Mouse (Mus musculus) bone marrow, adult 2 months (tissue): ENCODE measurements around the gene Traf1. TPM values are rescaled to one million over a fixed set of nuclear protein-coding genes. Genes with fewer than 3 reads are reported as not detected.

Source experiments
- H3K27ac ChIP-seq: fragments of 200-500 bp; 2 replicates; pipeline ENCODE4 v1.5.1; 2012; ENCODE audit warnings: low read depth, mild to moderate bottlenecking, control low read depth, inconsistent platforms, low read length; ENCODE audit not compliant: control insufficient read depth, poor library complexity, insufficient read depth
- H3K4me1 ChIP-seq: fragments of 200-500 bp; 2 replicates; pipeline ENCODE4 v1.6.1; 2011; ENCODE audit warnings: low read length; ENCODE audit not compliant: control insufficient read depth, insufficient read depth
- H3K4me3 ChIP-seq: fragments of 200-500 bp; replicated peaks from 2 replicates; pipeline ENCODE3; 2011; ENCODE audit warnings: mild to moderate bottlenecking, low read depth, low read length, control low read depth; ENCODE audit not compliant: control insufficient read depth
- CTCF ChIP-seq: fragments of 200-500 bp; IDR thresholded peaks from 2 replicates; pipeline ENCODE4 v1.5.1; 2011; ENCODE audit warnings: low read length, control low read depth; ENCODE audit not compliant: control insufficient read depth, insufficient read depth
- POLR2A ChIP-seq: fragments of 200-500 bp; IDR thresholded peaks from 2 replicates; pipeline ENCODE4 v1.6.1; 2011; ENCODE audit warnings: low read depth, mild to moderate bottlenecking, control low read depth, low read length, borderline replicate concordance; ENCODE audit not compliant: control insufficient read depth
- WGBS: fragments of 180-500 bp; shearing (Covaris S2); methylation state at CpG from one replicate; pipeline ENCODE4 v1.1.7; 2018; 5-methylcytosine and 5-hydroxymethylcytosine counted together
- polyA plus RNA-seq: library from polyadenylated mRNA; stranded (reverse); fragments of >200 nt; gene quantifications from 2 replicates; pipeline ENCODE4 v1.2.4, GENCODE M21; 2011; ENCODE audit warnings: low replicate concordance; ENCODE audit not compliant: missing spikeins, insufficient read depth, insufficient read length

Gene Traf1
- polyA plus RNA-seq, 1 experiment: 9.8 TPM

GRCm38 (mm10) chr2:34914823-34915082 is 46.8 kb downstream of the Traf1 start:
- TF ChIP-seq CTCF (no peak), POLR2A (no peak)
- no peak overlapping the region for H3K27ac ChIP-seq
- no peak overlapping the region for H3K4me3 ChIP-seq
- WGBS: 40% methylated on average over 2 of the region's 2 CpGs
- H3K4me1 ChIP-seq: no peaks in the 10 kb centered on the region; the same call in 1 of the 2 replicates

- 3% methylated on average over 45 of the region's 50 CpGs for WGBS
- Histone ChIP-seq H3K27ac (no peak overlapping the region), H3K4me3 (peak overlapping the region; percentile 67), H3K4me1 (no peaks in the 10 kb centered on the region; the same call in 1 of the 2 replicates)
- TF ChIP-seq CTCF (no peak), POLR2A (peak; percentile 36; the same call in 1 of the 2 replicates)
Observed at GRCm38 (mm10) chr2:34914069-34914822, 47.3 kb downstream of the Traf1 start.

GRCm38 (mm10) chr2:34913218-34914068 is 48.1 kb downstream of the Traf1 start, which contains the start of gene Phf19:
Gene Phf19 (minus strand): TSS chr2:34914026.
- WGBS: 1% methylated on average over 63 of the region's 64 CpGs
- Histone ChIP-seq H3K27ac (peak within 1 kb of the TSS; percentile 50; the same call in 1 of the 2 replicates), H3K4me1 (no peaks in the 10 kb centered on the region; the same call in 1 of the 2 replicates), H3K4me3 (peak within 1 kb of the TSS; percentile 78)
- TF ChIP-seq CTCF (no peak), POLR2A (no peak; the same call in 1 of the 2 replicates)

- H3K4me3 ChIP-seq: no peak overlapping the region
- no peaks in the 10 kb centered on the region; the same call in 1 of the 2 replicates for H3K4me1 ChIP-seq
- no peak overlapping the region for H3K27ac ChIP-seq
- WGBS: 63% methylated on average over 7 of the region's 7 CpGs
- TF ChIP-seq CTCF: no peak
- no peak for TF ChIP-seq POLR2A
Observed at GRCm38 (mm10) chr2:34912613-34913012, 49.0 kb downstream of the Traf1 start.

- Histone ChIP-seq H3K4me1 (no peaks in the 10 kb centered on the region; the same call in 1 of the 2 replicates), H3K27ac (no peak overlapping the region), H3K4me3 (no peak overlapping the region)
- no peak for TF ChIP-seq CTCF
- no peak for TF ChIP-seq POLR2A
- 81% methylated on average over 5 of the region's 5 CpGs for WGBS
Observed at GRCm38 (mm10) chr2:34911871-34912270, 49.7 kb downstream of the Traf1 start.

GRCm38 (mm10) chr2:34909719-34910118 is 51.9 kb downstream of the Traf1 start:
- TF ChIP-seq CTCF (no peak), POLR2A (no peak)
- no peak overlapping the region for H3K4me3 ChIP-seq
- 86% methylated on average over 4 of the region's 4 CpGs for WGBS

GRCm38 (mm10) chr2:34906861-34907604 is 54.5 kb downstream of the Traf1 start:
- no peak overlapping the region for H3K4me3 ChIP-seq
- H3K4me1 ChIP-seq: peaks cover 1% of the 10 kb centered on the region
- 38% methylated on average over 12 of the region's 12 CpGs for WGBS
- H3K27ac ChIP-seq: peak overlapping the region; percentile 60
- TF ChIP-seq POLR2A (no peak), CTCF (no peak)

More at GRCm38 (mm10) chr2:34909719-34910118, 51.9 kb downstream of the Traf1 start:
- no peak overlapping the region for H3K27ac ChIP-seq
- peaks cover 1% of the 10 kb centered on the region; the same call in 1 of the 2 replicates for H3K4me1 ChIP-seq

GRCm38 (mm10) chr2:34906426-34906825 is 55.1 kb downstream of the Traf1 start:
- WGBS: 88% methylated on average over 6 of the region's 6 CpGs
- peaks cover 1% of the 10 kb centered on the region for H3K4me1 ChIP-seq
- H3K4me3 ChIP-seq: no peak overlapping the region
- H3K27ac ChIP-seq: peak overlapping the region; percentile 60
- TF ChIP-seq CTCF (no peak), POLR2A (no peak)
